Mouse (Mus musculus): ENCODE measurements at regions not wholly inside any gene's neighbourhood (a gene's known extent, or its start where the extent isn't known, plus 50 kb on each side); places are given as distances from the start of the nearest gene placed in this dataset.
"Not testable (repeated sequence)": the region's sequence is repeated elsewhere in the genome, so short reads cannot be mapped to it uniquely, and the experiment has no call there.

- TF ChIP-seq POLR2A (IDR thresholded peaks at IDR 0.05; ENCODE audit: borderline replicate concordance, extremely low read depth, insufficient read depth, insufficient read length, poor library complexity, severe bottlenecking) (no peak), CTCF (IDR thresholded peaks at IDR 0.05; ENCODE audit: borderline replicate concordance, extremely low read depth, insufficient read depth, insufficient read length) (no peak)
- no peak for DNase-seq (ENCODE audit: low read depth)
Observed at GRCm38 (mm10) chr14:84157412-84157811, 286.0 kb upstream of the Pcdh17 start.

GRCm38 (mm10) chr14:84175446-84175845 is 267.9 kb upstream of the Pcdh17 start:
- no peak for TF ChIP-seq POLR2A (IDR thresholded peaks at IDR 0.05; ENCODE audit: borderline replicate concordance, extremely low read depth, insufficient read depth, insufficient read length, poor library complexity, severe bottlenecking)
- no peak for TF ChIP-seq CTCF (IDR thresholded peaks at IDR 0.05; ENCODE audit: borderline replicate concordance, extremely low read depth, insufficient read depth, insufficient read length)
- peak; percentile 5 for DNase-seq (ENCODE audit: low read depth)

GRCm38 (mm10) chr14:84210949-84211348 is 232.4 kb upstream of the Pcdh17 start:
- peak; percentile 73 for DNase-seq (ENCODE audit: low read depth)

GRCm38 (mm10) chr14:84222996-84223395 is 220.4 kb upstream of the Pcdh17 start:
- TF ChIP-seq CTCF (IDR thresholded peaks at IDR 0.05; ENCODE audit: borderline replicate concordance, extremely low read depth, insufficient read depth, insufficient read length): no peak
- TF ChIP-seq POLR2A (IDR thresholded peaks at IDR 0.05; ENCODE audit: borderline replicate concordance, extremely low read depth, insufficient read depth, insufficient read length, poor library complexity, severe bottlenecking): no peak
- DNase-seq (ENCODE audit: low read depth): no peak

More at GRCm38 (mm10) chr14:84210949-84211348, 232.4 kb upstream of the Pcdh17 start:
- TF ChIP-seq CTCF (IDR thresholded peaks at IDR 0.05; ENCODE audit: borderline replicate concordance, extremely low read depth, insufficient read depth, insufficient read length) (no peak), POLR2A (IDR thresholded peaks at IDR 0.05; ENCODE audit: borderline replicate concordance, extremely low read depth, insufficient read depth, insufficient read length, poor library complexity, severe bottlenecking) (no peak)

GRCm38 (mm10) chr14:84223924-84224323 is 219.4 kb upstream of the Pcdh17 start:
- TF ChIP-seq CTCF (IDR thresholded peaks at IDR 0.05; ENCODE audit: borderline replicate concordance, extremely low read depth, insufficient read depth, insufficient read length): no peak
- TF ChIP-seq POLR2A (IDR thresholded peaks at IDR 0.05; ENCODE audit: borderline replicate concordance, extremely low read depth, insufficient read depth, insufficient read length, poor library complexity, severe bottlenecking): no peak
- DNase-seq (ENCODE audit: low read depth): no peak

- not testable (repeated sequence) for DNase-seq (ENCODE audit: low read depth)
Observed at GRCm38 (mm10) chr14:84248006-84248405, 195.4 kb upstream of the Pcdh17 start.

- TF ChIP-seq POLR2A (IDR thresholded peaks at IDR 0.05; ENCODE audit: borderline replicate concordance, extremely low read depth, insufficient read depth, insufficient read length, poor library complexity, severe bottlenecking) (no peak), CTCF (IDR thresholded peaks at IDR 0.05; ENCODE audit: borderline replicate concordance, extremely low read depth, insufficient read depth, insufficient read length) (no peak)
- no peak for DNase-seq (ENCODE audit: low read depth)
Observed at GRCm38 (mm10) chr14:84252583-84252982, 190.8 kb upstream of the Pcdh17 start.

- no peak for TF ChIP-seq POLR2A (IDR thresholded peaks at IDR 0.05; ENCODE audit: borderline replicate concordance, extremely low read depth, insufficient read depth, insufficient read length, poor library complexity, severe bottlenecking)
- peak; percentile 44; the same call in 1 of the 2 replicates for TF ChIP-seq CTCF (IDR thresholded peaks at IDR 0.05; ENCODE audit: borderline replicate concordance, extremely low read depth, insufficient read depth, insufficient read length)
- DNase-seq (ENCODE audit: low read depth): peak; percentile 42
Observed at GRCm38 (mm10) chr14:84257671-84258070, 185.7 kb upstream of the Pcdh17 start.

GRCm38 (mm10) chr14:84258633-84259032 is 184.7 kb upstream of the Pcdh17 start:
- TF ChIP-seq POLR2A (IDR thresholded peaks at IDR 0.05; ENCODE audit: borderline replicate concordance, extremely low read depth, insufficient read depth, insufficient read length, poor library complexity, severe bottlenecking) (no peak), CTCF (IDR thresholded peaks at IDR 0.05; ENCODE audit: borderline replicate concordance, extremely low read depth, insufficient read depth, insufficient read length) (no peak)
- peak; percentile 11 for DNase-seq (ENCODE audit: low read depth)

- DNase-seq (ENCODE audit: low read depth): no peak
- TF ChIP-seq POLR2A (IDR thresholded peaks at IDR 0.05; ENCODE audit: borderline replicate concordance, extremely low read depth, insufficient read depth, insufficient read length, poor library complexity, severe bottlenecking): no peak
- TF ChIP-seq CTCF (IDR thresholded peaks at IDR 0.05; ENCODE audit: borderline replicate concordance, extremely low read depth, insufficient read depth, insufficient read length): no peak
Observed at GRCm38 (mm10) chr14:84263936-84264335, 179.4 kb upstream of the Pcdh17 start.

GRCm38 (mm10) chr14:84266217-84266616 is 177.1 kb upstream of the Pcdh17 start:
- TF ChIP-seq POLR2A (IDR thresholded peaks at IDR 0.05; ENCODE audit: borderline replicate concordance, extremely low read depth, insufficient read depth, insufficient read length, poor library complexity, severe bottlenecking) (no peak), CTCF (IDR thresholded peaks at IDR 0.05; ENCODE audit: borderline replicate concordance, extremely low read depth, insufficient read depth, insufficient read length) (no peak)
- no peak for DNase-seq (ENCODE audit: low read depth)

- no peak for DNase-seq (ENCODE audit: low read depth)
- TF ChIP-seq CTCF (IDR thresholded peaks at IDR 0.05; ENCODE audit: borderline replicate concordance, extremely low read depth, insufficient read depth, insufficient read length): no peak
- TF ChIP-seq POLR2A (IDR thresholded peaks at IDR 0.05; ENCODE audit: borderline replicate concordance, extremely low read depth, insufficient read depth, insufficient read length, poor library complexity, severe bottlenecking): no peak
Observed at GRCm38 (mm10) chr14:84283440-84284203, 159.7 kb upstream of the Pcdh17 start.
